Mouse (Mus musculus): ENCODE measurements around the gene Nop2. TPM values are rescaled to one million over a fixed set of nuclear protein-coding genes. Genes with fewer than 3 reads are reported as not detected.

The Nop2 gene
- polyA plus RNA-seq, 1 experiment from 2014 or later, result 17.7 TPM

GRCm38 (mm10) chr6:125147329-125147728, 15.6 kb downstream of the Nop2 start:
- no peak overlapping the region for H3K27ac ChIP-seq (ENCODE audit: low read length)
- no peaks in the 10 kb centered on the region for H3K27me3 ChIP-seq (replicated peaks; ENCODE audit: insufficient read depth, low read length)
- no peak for ATAC-seq
- DNase-seq (ENCODE audit: low spot score), result no peak
- H3K9me3 ChIP-seq (ENCODE audit: low read length), result no peaks in the 10 kb centered on the region
- TF ChIP-seq CTCF (IDR thresholded peaks at IDR 0.05), result no peak
- TF ChIP-seq EP300 (IDR thresholded peaks at IDR 0.05), result no peak
- H3K9ac ChIP-seq (replicated peaks; ENCODE audit: low read depth), result no peak overlapping the region
- 68% methylated on average over 10 of the region's 10 CpGs for WGBS
- no peaks in the 10 kb centered on the region for H3K4me1 ChIP-seq (ENCODE audit: insufficient read depth, low read depth, low read length)
- H3K4me3 ChIP-seq (ENCODE audit: low read depth, low read length), result no peak overlapping the region
- no peaks in the 10 kb centered on the region; the same call in 1 of the 2 replicates for H3K36me3 ChIP-seq (ENCODE audit: insufficient read depth, low read length)
- H3K4me2 ChIP-seq (replicated peaks; ENCODE audit: low read depth, low read length), result no peak overlapping the region

GRCm38 (mm10) chr6:125148251-125148925, 16.7 kb downstream of the Nop2 start:
- no peak overlapping the region for H3K4me2 ChIP-seq (replicated peaks; ENCODE audit: low read depth, low read length)
- H3K4me3 ChIP-seq (ENCODE audit: low read depth, low read length), result no peak overlapping the region
- H3K9me3 ChIP-seq (ENCODE audit: low read length), result no peaks in the 10 kb centered on the region
- H3K4me1 ChIP-seq (ENCODE audit: insufficient read depth, low read depth, low read length), result no peaks in the 10 kb centered on the region
- peak overlapping the region; percentile 64; the same call in 1 of the 2 replicates for H3K27ac ChIP-seq (ENCODE audit: low read length)
- 44% methylated on average over 18 of the region's 18 CpGs for WGBS
- peak; percentile 39 for DNase-seq (ENCODE audit: low spot score)
- H3K27me3 ChIP-seq (replicated peaks; ENCODE audit: insufficient read depth, low read length), result no peaks in the 10 kb centered on the region
- no peak overlapping the region; the same call in 1 of the 2 replicates for H3K9ac ChIP-seq (replicated peaks; ENCODE audit: low read depth)
- TF ChIP-seq CTCF (IDR thresholded peaks at IDR 0.05) (no peak), EP300 (IDR thresholded peaks at IDR 0.05) (no peak)
- ATAC-seq, result peak; percentile 31
- no peaks in the 10 kb centered on the region for H3K36me3 ChIP-seq (ENCODE audit: insufficient read depth, low read length)

- Histone ChIP-seq H3K27ac (ENCODE audit: low read length) (0 out of 2 replicates have a peak overlapping the region, but pooled peaks have one; percentile 4), H3K4me3 (ENCODE audit: low read depth, low read length) (no peak overlapping the region), H3K4me1 (ENCODE audit: insufficient read depth, low read depth, low read length) (no peaks in the 10 kb centered on the region), H3K36me3 (ENCODE audit: insufficient read depth, low read length) (no peaks in the 10 kb centered on the region), H3K9me3 (ENCODE audit: low read length) (no peaks in the 10 kb centered on the region), H3K4me2 (replicated peaks; ENCODE audit: low read depth, low read length) (no peak overlapping the region), H3K9ac (replicated peaks; ENCODE audit: low read depth) (no peak overlapping the region; the same call in 1 of the 2 replicates), H3K27me3 (replicated peaks; ENCODE audit: insufficient read depth, low read length) (no peaks in the 10 kb centered on the region)
- TF ChIP-seq EP300 (IDR thresholded peaks at IDR 0.05) (no peak), CTCF (IDR thresholded peaks at IDR 0.05) (no peak)
- ATAC-seq (no peak), DNase-seq (ENCODE audit: low spot score) (peak; percentile 28)
- 61% methylated on average over 16 of the region's 16 CpGs for WGBS
Observed at GRCm38 (mm10) chr6:125148926-125149568, 17.3 kb downstream of the Nop2 start.

- DNase-seq (ENCODE audit: low spot score) (no peak), ATAC-seq (no peak)
- H3K27ac ChIP-seq (ENCODE audit: low read length), result no peak overlapping the region
- no peak overlapping the region for H3K4me2 ChIP-seq (replicated peaks; ENCODE audit: low read depth, low read length)
- no peaks in the 10 kb centered on the region for H3K27me3 ChIP-seq (replicated peaks; ENCODE audit: insufficient read depth, low read length)
- TF ChIP-seq EP300 (IDR thresholded peaks at IDR 0.05), result no peak
- no peak for TF ChIP-seq CTCF (IDR thresholded peaks at IDR 0.05)
- no peak overlapping the region for H3K4me3 ChIP-seq (ENCODE audit: low read depth, low read length)
- H3K36me3 ChIP-seq (ENCODE audit: insufficient read depth, low read length), result no peaks in the 10 kb centered on the region
- H3K4me1 ChIP-seq (ENCODE audit: insufficient read depth, low read depth, low read length), result no peaks in the 10 kb centered on the region
- no peaks in the 10 kb centered on the region for H3K9me3 ChIP-seq (ENCODE audit: low read length)
- no peak overlapping the region for H3K9ac ChIP-seq (replicated peaks; ENCODE audit: low read depth)
- 64% methylated on average over 6 of the region's 7 CpGs for WGBS
Observed at GRCm38 (mm10) chr6:125149569-125149950, 17.9 kb downstream of the Nop2 start.

- no peak for TF ChIP-seq EP300 (IDR thresholded peaks at IDR 0.05)
- no peak for TF ChIP-seq CTCF (IDR thresholded peaks at IDR 0.05)
- Histone ChIP-seq H3K27me3 (replicated peaks; ENCODE audit: insufficient read depth, low read length) (no peaks in the 10 kb centered on the region), H3K4me2 (replicated peaks; ENCODE audit: low read depth, low read length) (no peak overlapping the region), H3K36me3 (ENCODE audit: insufficient read depth, low read length) (no peaks in the 10 kb centered on the region), H3K9ac (replicated peaks; ENCODE audit: low read depth) (no peak overlapping the region), H3K4me3 (ENCODE audit: low read depth, low read length) (no peak overlapping the region), H3K4me1 (ENCODE audit: insufficient read depth, low read depth, low read length) (no peaks in the 10 kb centered on the region), H3K9me3 (ENCODE audit: low read length) (no peaks in the 10 kb centered on the region), H3K27ac (ENCODE audit: low read length) (no peak overlapping the region)
- ATAC-seq (no peak), DNase-seq (ENCODE audit: low spot score) (no peak)
- 72% methylated on average over 22 of the region's 22 CpGs for WGBS
Observed at GRCm38 (mm10) chr6:125152212-125153017, 20.7 kb downstream of the Nop2 start.

- Histone ChIP-seq H3K9ac (replicated peaks; ENCODE audit: low read depth) (no peak overlapping the region), H3K36me3 (ENCODE audit: insufficient read depth, low read length) (no peaks in the 10 kb centered on the region), H3K9me3 (ENCODE audit: low read length) (no peaks in the 10 kb centered on the region), H3K4me1 (ENCODE audit: insufficient read depth, low read depth, low read length) (no peaks in the 10 kb centered on the region), H3K4me2 (replicated peaks; ENCODE audit: low read depth, low read length) (no peak overlapping the region), H3K27me3 (replicated peaks; ENCODE audit: insufficient read depth, low read length) (no peaks in the 10 kb centered on the region), H3K27ac (ENCODE audit: low read length) (no peak overlapping the region), H3K4me3 (ENCODE audit: low read depth, low read length) (no peak overlapping the region)
- ATAC-seq (no peak), DNase-seq (ENCODE audit: low spot score) (no peak)
- 75% methylated on average over 5 of the region's 5 CpGs for WGBS
- no peak for TF ChIP-seq CTCF (IDR thresholded peaks at IDR 0.05)
- no peak for TF ChIP-seq EP300 (IDR thresholded peaks at IDR 0.05)
Observed at GRCm38 (mm10) chr6:125153018-125153389, 21.3 kb downstream of the Nop2 start.

Data from lung, postnatal 0 days (tissue).